Mouse (Mus musculus) c-Kit-positive CD71-positive TER-119-positive erythroid progenitor cells, embryonic 14.5 days (primary cell): ENCODE results near the gene Angptl8.

Experiments used
- DNase-seq: peaks from one replicate; pipeline ENCODE4 v3.0.0-alpha.2; 2013; ENCODE audit warnings: low spot score

Gene Angptl8

DNA sequence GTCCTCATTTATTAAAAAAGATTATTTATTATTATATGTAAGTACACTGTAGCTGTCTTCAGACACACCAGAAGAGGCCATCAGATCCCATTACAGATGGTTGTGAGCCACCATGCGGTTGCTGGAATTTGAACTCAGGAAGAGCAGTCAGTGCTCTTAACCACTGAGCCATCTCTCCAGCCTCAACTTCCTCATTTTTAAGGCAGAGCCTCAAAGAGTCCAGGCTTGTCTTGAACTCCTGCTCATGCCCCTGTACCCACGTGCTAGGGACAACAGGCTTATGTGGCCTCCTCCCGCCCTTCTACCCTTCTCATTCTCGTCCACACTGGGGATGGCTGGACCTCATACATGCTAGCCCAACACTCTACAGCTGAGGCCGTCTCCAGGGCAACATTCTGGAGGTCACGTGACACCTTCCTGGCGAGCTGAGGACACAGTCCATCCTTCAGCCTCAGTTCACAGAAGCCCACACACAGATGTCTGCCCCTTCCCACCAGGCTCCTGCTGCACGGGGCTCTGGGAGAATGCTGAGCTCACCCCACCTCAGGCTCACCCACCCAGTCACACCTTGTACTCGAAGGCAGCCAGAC lies 18.5 kb upstream of the Angptl8 start:
- no peak for DNase-seq

- no peak for DNase-seq
Measured at GRCm38 (mm10) chr9:21818125-21818524, 17.2 kb upstream of the Angptl8 start.

- DNase-seq: no peak
Measured at GRCm38 (mm10) chr9:21818561-21818960, 16.7 kb upstream of the Angptl8 start.

GRCm38 (mm10) chr9:21819181-21819729 lies 16.1 kb upstream of the Angptl8 start:
- no peak for DNase-seq

- no peak for DNase-seq
Measured at GRCm38 (mm10) chr9:21820183-21820582, 15.1 kb upstream of the Angptl8 start.

- no peak for DNase-seq
Measured at GRCm38 (mm10) chr9:21822686-21823085, 12.6 kb upstream of the Angptl8 start.

DNA sequence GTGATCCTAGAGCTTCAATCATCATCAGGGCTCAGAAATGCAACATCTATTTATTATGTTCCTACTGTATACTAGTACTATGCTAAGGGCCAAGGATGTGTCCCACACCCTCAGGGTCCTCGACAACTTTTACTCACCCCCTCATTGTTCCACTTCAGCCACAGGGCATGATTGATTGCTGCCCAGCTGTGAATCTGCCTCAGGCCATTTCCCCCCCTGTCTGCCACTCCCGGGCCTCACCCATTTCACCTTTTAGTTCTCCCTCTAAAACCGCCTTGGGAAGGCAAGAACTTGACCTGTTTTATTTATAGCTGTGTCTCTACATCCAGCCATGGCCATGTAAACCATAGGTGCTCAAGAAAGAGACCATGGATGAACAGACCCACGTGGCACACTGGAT lies 11.4 kb upstream of the Angptl8 start:
- DNase-seq: no peak

GRCm38 (mm10) chr9:21824366-21824765 lies 10.9 kb upstream of the Angptl8 start:
- no peak for DNase-seq

GRCm38 (mm10) chr9:21829834-21830460 lies 5.4 kb upstream of the Angptl8 start:
- DNase-seq: no peak

DNA sequence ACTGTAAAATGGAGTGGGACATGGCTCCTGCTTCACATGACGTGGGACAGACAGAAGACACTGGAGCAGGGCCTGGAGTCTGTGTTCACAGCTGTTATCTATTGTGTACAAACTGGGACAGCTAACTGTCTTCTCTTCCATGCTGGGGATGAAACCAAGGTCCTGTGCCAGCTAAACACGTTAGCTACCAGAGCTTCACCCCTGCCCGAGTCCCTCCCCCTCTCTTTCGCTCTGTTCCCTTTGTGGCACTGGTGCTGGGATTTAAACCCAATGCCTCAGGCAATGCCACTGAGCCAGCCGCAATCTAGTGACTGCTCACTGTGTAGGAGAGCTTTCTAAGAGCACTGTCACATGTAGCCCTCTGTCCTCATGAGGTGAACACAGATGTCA lies 4.9 kb upstream of the Angptl8 start:
- DNase-seq: no peak

DNA sequence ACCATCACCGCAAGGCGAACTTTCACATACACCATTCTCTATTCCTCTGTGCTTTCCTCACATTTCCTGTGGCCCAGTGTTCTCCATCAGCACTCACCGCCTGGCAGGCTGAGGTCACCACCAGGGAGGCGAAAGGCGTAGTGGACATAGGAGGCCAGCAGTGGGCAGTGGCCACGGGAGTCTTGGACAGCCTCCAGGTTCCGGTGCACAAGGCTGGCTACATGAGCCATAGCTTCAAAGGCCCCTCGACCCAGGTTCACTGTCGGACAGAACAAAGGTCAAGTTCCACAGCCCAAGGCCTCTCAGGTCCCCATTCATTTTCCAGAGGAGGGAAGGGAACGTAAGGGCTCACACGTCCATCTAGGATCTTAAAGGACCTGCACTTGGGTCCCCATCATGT lies 4.4 kb upstream of the Angptl8 start:
- DNase-seq: no peak

- DNase-seq: no peak
Measured at GRCm38 (mm10) chr9:21831558-21832240, 3.6 kb upstream of the Angptl8 start.

- DNase-seq: no peak
Measured at GRCm38 (mm10) chr9:21837690-21838089, 2.4 kb downstream of the Angptl8 start.

- peak; percentile 47 for DNase-seq
Measured at GRCm38 (mm10) chr9:21840115-21840787, 4.9 kb downstream of the Angptl8 start.

- DNase-seq: no peak
Measured at GRCm38 (mm10) chr9:21841340-21841739, 6.0 kb downstream of the Angptl8 start.

- DNase-seq: no peak
Measured at GRCm38 (mm10) chr9:21842391-21842790, 7.1 kb downstream of the Angptl8 start.

- no peak for DNase-seq
Measured at GRCm38 (mm10) chr9:21843086-21843485, 7.8 kb downstream of the Angptl8 start.

DNA sequence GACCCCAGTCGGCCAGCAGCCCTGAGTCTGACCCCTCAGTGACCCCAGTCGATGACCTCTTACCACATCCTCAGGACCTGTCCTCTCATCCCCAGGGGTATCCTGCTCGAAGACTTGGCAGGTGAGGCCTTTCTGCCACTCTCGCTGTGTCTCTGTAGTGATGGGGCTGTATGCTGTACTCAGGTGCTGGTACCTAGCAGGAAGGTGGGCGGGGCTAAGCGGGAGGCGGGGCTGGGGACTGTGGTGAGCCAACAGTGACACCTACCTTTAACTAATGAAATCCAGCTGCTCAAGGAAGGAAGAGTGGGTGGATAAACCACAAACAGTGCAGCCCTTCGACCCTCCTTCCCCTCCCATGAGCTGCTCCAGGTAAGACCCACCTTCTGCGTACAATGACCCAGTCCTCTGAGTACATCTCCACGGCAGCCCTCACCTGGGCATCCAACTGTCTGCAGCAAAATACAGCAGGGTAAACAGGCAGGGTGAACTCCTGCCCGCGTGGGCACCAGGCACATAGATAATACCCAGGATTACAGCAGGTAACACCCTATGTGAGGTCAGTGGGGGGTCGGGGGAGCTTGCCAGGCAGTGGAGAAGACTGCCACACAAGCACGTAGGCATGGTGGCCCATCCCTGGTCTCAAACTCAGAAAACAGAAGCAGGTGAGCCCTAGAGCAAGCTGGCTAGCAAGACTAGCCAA lies 10.2 kb downstream of the Angptl8 start:
- no peak for DNase-seq

DNA sequence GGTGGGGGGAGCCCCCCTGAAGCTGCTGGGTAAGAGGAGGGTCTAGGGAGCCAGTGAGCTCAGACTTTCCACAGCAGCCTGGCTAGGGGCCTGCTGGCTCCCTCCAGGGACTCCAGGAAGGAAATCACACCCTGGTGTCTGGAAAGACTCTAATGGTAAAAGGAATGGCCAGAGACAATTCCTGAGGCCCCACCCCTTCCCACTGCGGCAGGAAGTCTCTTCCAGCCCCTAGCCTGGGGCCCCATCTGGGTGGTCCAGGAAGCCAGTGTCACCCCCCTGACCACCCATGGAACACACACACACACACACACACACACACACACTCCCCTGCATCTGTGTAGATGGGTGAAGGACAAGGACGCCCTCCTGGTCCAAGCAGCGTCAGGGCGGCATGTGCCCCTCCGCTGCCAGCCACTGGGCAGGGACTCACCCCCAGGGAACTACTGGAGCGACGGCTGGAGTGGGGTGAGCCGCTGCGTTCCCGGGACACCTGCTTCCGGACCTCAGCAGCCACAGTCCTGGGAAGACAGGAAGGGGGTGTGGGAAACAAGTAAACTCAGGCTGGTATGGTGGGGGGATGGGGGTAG lies 11.5 kb downstream of the Angptl8 start:
- DNase-seq: no peak

GRCm38 (mm10) chr9:21847425-21847824 lies 12.1 kb downstream of the Angptl8 start:
- no peak for DNase-seq

GRCm38 (mm10) chr9:21847926-21848325 lies 12.6 kb downstream of the Angptl8 start:
- DNase-seq: no peak
